Mouse (Mus musculus) hematopoietic stem cell, adult 5-6 weeks (primary cell): ENCODE data around the gene Mgll. TPM values are rescaled to one million over a fixed set of nuclear protein-coding genes. Genes with fewer than 3 reads are reported as not detected.

Experiments used
- ATAC-seq, 2 experiments: fragments of 125-278 bp in 1 of 2; replicated peaks in 1 of 2; 2 replicates each; pipeline ENCODE4 v1.8.0; 2016 to 2017; ENCODE audit warnings: inconsistent platforms in 2 of 2, mild to moderate bottlenecking in 2 of 2, moderate number of reproducible peaks in 2 of 2, low read depth in 1 of 2, moderate TSS enrichment in 1 of 2; ENCODE audit not compliant: low FRiP score in 2 of 2, poor library complexity in 2 of 2, severe bottlenecking in 2 of 2, insufficient read depth in 1 of 2, low TSS enrichment in 1 of 2
- total RNA-seq: library from RNA; stranded (forward); fragments of 172-1452, 232-1000 nt; gene quantifications from 2 replicates; pipeline ENCODE4 v1.2.3, GENCODE M21; 2017

The Mgll gene
- total RNA-seq, 1 experiment from 2014 or later = 0.55 TPM

GRCm38 (mm10) chr6:88827395-88828205, 103.4 kb downstream of the Mgll start:
- peak; percentile 71 to 79 for ATAC-seq

GRCm38 (mm10) chr6:88828206-88829009, 104.2 kb downstream of the Mgll start:
- ATAC-seq = no peak

GRCm38 (mm10) chr6:88829579-88829978, 105.4 kb downstream of the Mgll start:
- ATAC-seq = no peak

- ATAC-seq = no peak
Measured at GRCm38 (mm10) chr6:88830112-88830702, 106.0 kb downstream of the Mgll start.

- peak in 1 of 2 experiments; percentile 23; a peak in 1 of 4 replicates for ATAC-seq
Measured at GRCm38 (mm10) chr6:88831456-88831855, 107.2 kb downstream of the Mgll start.

- ATAC-seq = no peak
Measured at GRCm38 (mm10) chr6:88832663-88833062, 108.5 kb downstream of the Mgll start.

- ATAC-seq = no peak
Measured at GRCm38 (mm10) chr6:88833340-88834140, 109.3 kb downstream of the Mgll start.

- ATAC-seq = peak; percentile 20 to 64; a peak in 2 of 4 replicates
Measured at GRCm38 (mm10) chr6:88835047-88835446, 110.8 kb downstream of the Mgll start.

GRCm38 (mm10) chr6:88836178-88836819, 112.1 kb downstream of the Mgll start:
- ATAC-seq = no peak

GRCm38 (mm10) chr6:88837999-88838398, 113.8 kb downstream of the Mgll start:
- ATAC-seq = no peak

GRCm38 (mm10) chr6:88838613-88839012, 114.4 kb downstream of the Mgll start:
- ATAC-seq = no peak

- ATAC-seq = no peak
Measured at GRCm38 (mm10) chr6:88839135-88839970, 115.1 kb downstream of the Mgll start.

GRCm38 (mm10) chr6:88840211-88840610, 116.0 kb downstream of the Mgll start:
- ATAC-seq = no peak

GRCm38 (mm10) chr6:88840791-88841513, 116.7 kb downstream of the Mgll start:
- no peak for ATAC-seq

- ATAC-seq = peak in 1 of 2 experiments; percentile 12; a peak in 2 of 4 replicates
Measured at GRCm38 (mm10) chr6:88841514-88841780, 117.2 kb downstream of the Mgll start.
